Mouse (Mus musculus) CH12.LX (cell line): ENCODE results near the gene Ptges3l. TPM values are rescaled to one million over a fixed set of nuclear protein-coding genes. Genes with fewer than 3 reads are reported as not detected.
"Not testable (repeated sequence)": the region's sequence is repeated elsewhere in the genome, so short reads cannot be mapped to it uniquely, and the experiment has no call there.

Source experiments
- DNase-seq: peaks from one replicate; pipeline ENCODE4 v3.0.0-alpha.2; 2013; ENCODE audit errors: extremely low read depth
- H3K27ac ChIP-seq: 2 replicates; pipeline ENCODE4 v1.5.1; 2012; ENCODE audit warnings: low read depth, mild to moderate bottlenecking, control low read depth, moderate library complexity; ENCODE audit not compliant: insufficient read depth
- H3K27me3 ChIP-seq: replicated peaks from 2 replicates; pipeline ENCODE3; 2012; ENCODE audit warnings: inconsistent platforms
- H3K36me3 ChIP-seq, 2 experiments: replicated peaks in 1 of 2; 2 replicates each; pipeline versions ENCODE3 to v1.6.1; 2012; ENCODE audit warnings: inconsistent platforms in 1 of 2, low read length in 1 of 2, mild to moderate bottlenecking in 1 of 2, mixed read lengths in 1 of 2, moderate library complexity in 1 of 2; ENCODE audit not compliant: control insufficient read depth in 1 of 2, insufficient read depth in 1 of 2
- H3K4me1 ChIP-seq, 2 experiments: 2 replicates each; pipeline ENCODE4 v1.6.1; 2012; ENCODE audit warnings: inconsistent platforms in 1 of 2, moderate library complexity in 1 of 2; ENCODE audit not compliant: insufficient read depth in 2 of 2, control insufficient read depth in 1 of 2
- H3K4me2 ChIP-seq: 2 replicates; pipeline ENCODE4 v1.6.1; 2012; ENCODE audit warnings: low read depth, mild to moderate bottlenecking, control low read depth; ENCODE audit not compliant: poor library complexity, insufficient read depth, severe bottlenecking
- H3K4me3 ChIP-seq, 3 experiments: fragments of 150-350 bp in 1 of 3; sonication (generic) in 1 of 3; replicated peaks in 1 of 3; 2 replicates each; pipeline versions ENCODE3 to v1.5.1; 2011 to 2012; ENCODE audit warnings: low read depth in 2 of 3, low read length in 2 of 3, mild to moderate bottlenecking in 2 of 3, moderate library complexity in 2 of 3, control low read depth in 1 of 3, improper control_type of control experiment in 1 of 3, inconsistent platforms in 1 of 3, mixed read lengths in 1 of 3; ENCODE audit not compliant: poor library complexity in 1 of 3
- H3K79me2 ChIP-seq: replicated peaks from 2 replicates; pipeline ENCODE4 v1.6.1; 2012; ENCODE audit warnings: mild to moderate bottlenecking, moderate library complexity; ENCODE audit not compliant: control insufficient read depth, poor library complexity, insufficient read depth, severe bottlenecking; ENCODE audit errors: extremely low read depth
- H3K9ac ChIP-seq: 2 replicates; pipeline ENCODE4 v1.6.1; 2012; ENCODE audit warnings: low read depth, mild to moderate bottlenecking, control low read depth, moderate library complexity; ENCODE audit not compliant: insufficient read depth
- H3K9me3 ChIP-seq: replicated peaks from 2 replicates; pipeline ENCODE3; 2012; ENCODE audit warnings: low read length, inconsistent platforms, mixed read lengths
- E2F4 ChIP-seq: IDR thresholded peaks from 2 replicates; pipeline ENCODE4 v1.6.1; 2011; ENCODE audit warnings: low read depth, low read length, improper control_type of control experiment; ENCODE audit not compliant: insufficient replicate concordance
- ETS1 ChIP-seq: conservative IDR thresholded peaks from 2 replicates; pipeline ENCODE4 v1.6.1; 2012; ENCODE audit warnings: low read depth, mild to moderate bottlenecking, inconsistent platforms, low read length, improper control_type of control experiment, moderate library complexity
- GABPA ChIP-seq: IDR thresholded peaks from 2 replicates; pipeline ENCODE4 v1.6.1; 2012; ENCODE audit warnings: low read depth, low read length, improper control_type of control experiment, inconsistent platforms; ENCODE audit not compliant: insufficient replicate concordance
- IRF4 ChIP-seq: IDR thresholded peaks from 2 replicates; pipeline ENCODE4 v1.6.1; 2014; ENCODE audit warnings: low read depth, mild to moderate bottlenecking, inconsistent platforms, low read length, improper control_type of control experiment
- JUN ChIP-seq: IDR thresholded peaks from 2 replicates; pipeline ENCODE4 v1.6.1; 2011; ENCODE audit warnings: low read depth, mild to moderate bottlenecking, low read length, improper control_type of control experiment, moderate library complexity; ENCODE audit not compliant: insufficient read depth
- JUND ChIP-seq: conservative IDR thresholded peaks from 2 replicates; pipeline ENCODE4 v1.6.1; 2011; ENCODE audit warnings: low read depth, low read length, improper control_type of control experiment
- KAT2A ChIP-seq: IDR thresholded peaks from 2 replicates; pipeline ENCODE4 v1.6.1; 2012; ENCODE audit warnings: low read length, improper control_type of control experiment, inconsistent platforms; ENCODE audit not compliant: insufficient replicate concordance
- MAFK ChIP-seq: IDR thresholded peaks from 2 replicates; pipeline ENCODE4 v1.6.1; 2011; ENCODE audit warnings: low read length, improper control_type of control experiment; ENCODE audit not compliant: insufficient replicate concordance
- MAZ ChIP-seq: IDR thresholded peaks from 2 replicates; pipeline ENCODE4 v1.6.1; 2012; ENCODE audit warnings: low read depth, mild to moderate bottlenecking, inconsistent platforms, low read length, improper control_type of control experiment, moderate library complexity
- MXI1 ChIP-seq: IDR thresholded peaks from 2 replicates; pipeline ENCODE4 v1.6.1; 2011; ENCODE audit warnings: mild to moderate bottlenecking, low read depth, low read length, improper control_type of control experiment
- NELFE ChIP-seq: IDR thresholded peaks from 2 replicates; pipeline ENCODE4 v1.6.1; 2011; ENCODE audit warnings: low read depth, low read length, improper control_type of control experiment
- POLR2AphosphoS2 ChIP-seq: IDR thresholded peaks from 2 replicates; pipeline ENCODE4 v1.6.1; 2011; ENCODE audit warnings: low read depth, low read length, improper control_type of control experiment
- RCOR1 ChIP-seq: conservative IDR thresholded peaks from 2 replicates; pipeline ENCODE4 v1.6.1; 2012; ENCODE audit warnings: low read depth, mild to moderate bottlenecking, inconsistent platforms, low read length, improper control_type of control experiment
- SIN3A ChIP-seq: IDR thresholded peaks from 2 replicates; pipeline ENCODE4 v1.6.1; 2012; ENCODE audit warnings: low read length, improper control_type of control experiment, inconsistent platforms
- TBP ChIP-seq: conservative IDR thresholded peaks from 2 replicates; pipeline ENCODE4 v1.6.1; 2011; ENCODE audit warnings: low read depth, low read length, improper control_type of control experiment
- UBTF ChIP-seq: IDR thresholded peaks from 2 replicates; pipeline ENCODE4 v1.6.1; 2012; ENCODE audit warnings: low read depth, mild to moderate bottlenecking, inconsistent platforms, low read length, improper control_type of control experiment, moderate library complexity
- USF1 ChIP-seq: IDR thresholded peaks from 2 replicates; pipeline ENCODE4 v1.6.1; 2014; ENCODE audit warnings: low read depth, mild to moderate bottlenecking, inconsistent platforms, low read length, improper control_type of control experiment
- USF2 ChIP-seq: conservative IDR thresholded peaks from 2 replicates; pipeline ENCODE4 v1.6.1; 2011; ENCODE audit warnings: low read depth, low read length, improper control_type of control experiment
- ZKSCAN1 ChIP-seq: IDR thresholded peaks from 2 replicates; pipeline ENCODE4 v1.6.1; 2012; ENCODE audit warnings: low read depth, inconsistent platforms, low read length, improper control_type of control experiment, borderline replicate concordance
- ZMIZ1 ChIP-seq: IDR thresholded peaks from 2 replicates; pipeline ENCODE4 v1.6.1; 2012; ENCODE audit warnings: low read depth, mild to moderate bottlenecking, inconsistent platforms, low read length, improper control_type of control experiment
- ZNF384 ChIP-seq: IDR thresholded peaks from 2 replicates; pipeline ENCODE4 v1.6.1; 2012; ENCODE audit warnings: low read depth, low read length, improper control_type of control experiment, inconsistent platforms
- dilution Hi-C: fragments of 300-500 bp; cut with MboI; formaldehyde crosslinking; loops from 2 replicates; pipeline ENCODE4 v1.14.3; 2020; ENCODE audit warnings: low sequenced_read_pairs; ENCODE audit not compliant: extremely low pct_unique_long_range_greater_than_20kb, extremely low pct_ligation_motif_present
- in situ Hi-C: fragments of 300-500 bp; cut with MboI; formaldehyde crosslinking; loops from 3 replicates; pipeline ENCODE4 v1.14.3; 2019; ENCODE audit warnings: low sequenced_read_pairs, low pct_ligation_motif_present, low pct_unique_long_range_greater_than_20kb, mixed read lengths
- polyA plus RNA-seq: library from polyadenylated mRNA; unstranded; fragments of >175 nt; gene quantifications from 2 replicates; pipeline ENCODE4 v1.2.1, GENCODE M21; 2012; ENCODE audit warnings: low read depth; ENCODE audit not compliant: insufficient read length
- total RNA-seq, 2 experiments: library from RNA; depleted of rRNA; stranded (reverse); fragments of 300-350 nt in 1 of 2; fragments of >200 nt in 1 of 2; gene quantifications; 2 replicates each; pipeline ENCODE4 v1.2.3; 2012 to 2014

Ptges3l gene
- total and polyA plus RNA-seq, 3 experiments = 1.9 to 3.0 (median 2.4) TPM

DNA sequence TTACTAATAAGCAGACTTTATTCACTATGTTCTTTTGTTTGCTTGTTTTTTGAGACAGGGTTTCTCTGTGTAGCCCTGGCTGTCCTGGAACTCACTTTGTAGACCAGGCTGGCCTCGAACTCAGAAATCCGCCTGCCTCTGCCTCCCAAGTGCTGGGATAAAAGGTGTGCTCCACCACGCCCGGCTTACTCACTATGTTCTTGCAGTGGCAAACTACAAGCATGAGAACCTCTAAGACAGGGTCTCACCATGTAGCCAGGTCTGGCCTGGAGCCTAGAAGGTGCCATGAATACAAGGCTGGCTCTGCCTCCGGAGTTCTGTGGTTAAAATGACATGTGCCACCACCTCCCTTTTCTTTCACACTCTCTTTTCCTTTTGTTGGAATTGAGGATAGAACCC, 41.4 kb upstream of the Ptges3l start:
- Histone ChIP-seq H3K9ac (peak overlapping the region; percentile 24; the same call in 1 of the 2 replicates), H3K4me2 (peak overlapping the region; percentile 89), H3K4me3 (peak overlapping the region; percentile 30 to 96 (median 63)), H3K4me1 (peaks cover 21 to 58% of the 10 kb centered on the region in 2 experiments), H3K27me3 (peaks cover 28% of the 10 kb centered on the region), H3K36me3 (peaks cover 6 to 11% of the 10 kb centered on the region in 2 experiments)
- in situ Hi-C loops, dilution Hi-C loops, H3K79me2 ChIP-seq, H3K27ac ChIP-seq, H3K9me3 ChIP-seq, DNase-seq: not testable (repeated sequence)

DNA sequence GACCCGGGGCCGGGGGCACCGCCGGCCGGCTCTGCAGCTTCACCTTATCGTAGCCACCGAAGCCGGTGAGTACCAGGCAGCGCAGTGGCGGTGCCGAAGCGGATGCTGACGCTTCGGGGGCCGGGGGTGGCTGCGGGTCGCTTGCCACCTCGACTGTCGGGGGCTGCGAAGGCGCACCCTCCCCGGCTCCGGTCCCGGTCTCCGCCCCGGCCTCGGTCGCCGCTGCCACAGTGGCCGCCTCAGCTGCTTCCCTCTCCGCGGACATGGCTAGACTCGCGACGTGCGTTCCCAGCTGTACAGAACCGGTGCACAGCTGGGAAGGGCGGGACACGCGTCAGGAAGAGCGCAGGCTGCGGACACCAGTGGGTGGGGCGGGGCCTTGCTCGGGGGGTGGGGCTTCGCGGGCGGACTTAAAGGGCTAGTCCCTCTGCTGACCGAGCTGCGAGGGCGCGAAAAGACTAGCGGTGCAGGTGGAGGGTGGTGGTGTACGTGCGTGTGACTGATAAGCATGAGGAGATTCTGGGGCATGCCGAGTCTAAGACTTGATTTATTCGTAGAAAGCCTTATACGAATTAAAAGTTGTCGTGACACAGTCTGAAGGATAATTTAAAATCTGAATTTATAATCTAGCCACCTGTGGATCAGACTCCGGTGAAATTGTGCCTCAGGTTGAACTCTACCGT, 40.9 kb upstream of the Ptges3l start, which contains the start of gene Vat1:
Gene Vat1 (minus strand): TSS at position 362 of the 683 bp plus-strand sequence.
- H3K9ac ChIP-seq = peak within 1 kb of the TSS; percentile 24
- peak within 1 kb of the TSS; percentile 63 to 96 (median 70) for H3K4me3 ChIP-seq
- dilution Hi-C loops (no loop called here), in situ Hi-C loops (no loop called here)
- peak within 1 kb of the TSS; percentile 89 for H3K4me2 ChIP-seq
- H3K9me3 ChIP-seq = no peaks in the 10 kb centered on the region
- peak within 1 kb of the TSS; percentile 70 for H3K27ac ChIP-seq
- H3K36me3 ChIP-seq = peaks cover 9 to 16% of the 10 kb centered on the region in 2 experiments
- H3K79me2 ChIP-seq = no peaks in the 10 kb centered on the region
- H3K27me3 ChIP-seq = peaks cover 28% of the 10 kb centered on the region
- DNase-seq = peak; percentile 65
- TF ChIP-seq ZNF384 (no peak), GABPA (no peak), E2F4 (peak; percentile 89; the same call in 1 of the 2 replicates), UBTF (peak; percentile 96), IRF4 (no peak), NELFE (0 out of 2 replicates have a peak, but pooled peaks have one; percentile 25), USF2 (no peak), JUND (no peak), TBP (0 out of 2 replicates have a peak, but pooled peaks have one; percentile 7), MXI1 (peak; percentile 86), RCOR1 (peak; percentile 56; the same call in 1 of the 2 replicates), KAT2A (no peak), ZKSCAN1 (no peak), MAZ (0 out of 2 replicates have a peak, but pooled peaks have one; percentile 29), ETS1 (no peak), JUN (no peak), ZMIZ1 (0 out of 2 replicates have a peak, but pooled peaks have one; percentile 52), SIN3A (peak; percentile 67), USF1 (no peak), MAFK (no peak), POLR2AphosphoS2 (no peak)
- peaks cover 21 to 59% of the 10 kb centered on the region in 2 experiments for H3K4me1 ChIP-seq
